Mouse (Mus musculus): ENCODE results near the gene Zbtb5. TPM values are rescaled to one million over a fixed set of nuclear protein-coding genes. Genes with fewer than 3 reads are reported as not detected.

The Zbtb5 gene
- polyA plus RNA-seq, 1 experiment from 2014 or later, result 34.5 TPM

GRCm38 (mm10) chr4:45034693-45035628, 22.7 kb upstream of the Zbtb5 start:
- no peak for DNase-seq (ENCODE audit: low spot score)
- H3K36me3 ChIP-seq, result peaks cover 78% of the 10 kb centered on the region
- no peaks in the 10 kb centered on the region for H3K27me3 ChIP-seq (ENCODE audit: low read depth, poor library complexity, severe bottlenecking)
- H3K9me3 ChIP-seq (replicated peaks), result no peaks in the 10 kb centered on the region
- H3K4me3 ChIP-seq, result no peak overlapping the region
- no peak overlapping the region for H3K27ac ChIP-seq (replicated peaks)
- no peaks in the 10 kb centered on the region for H3K4me1 ChIP-seq
- WGBS, result 83% methylated on average over 16 of the region's 16 CpGs

GRCm38 (mm10) chr4:45032586-45032985, 20.4 kb upstream of the Zbtb5 start:
- no peak for DNase-seq (ENCODE audit: low spot score)
- no peaks in the 10 kb centered on the region for H3K27me3 ChIP-seq (ENCODE audit: low read depth, poor library complexity, severe bottlenecking)
- H3K9me3 ChIP-seq (replicated peaks), result no peaks in the 10 kb centered on the region
- H3K4me1 ChIP-seq, result no peaks in the 10 kb centered on the region
- WGBS, result 93% methylated on average over 9 of the region's 9 CpGs
- H3K4me3 ChIP-seq, result no peak overlapping the region
- peaks cover 95% of the 10 kb centered on the region for H3K36me3 ChIP-seq
- no peak overlapping the region for H3K27ac ChIP-seq (replicated peaks)

- Histone ChIP-seq H3K4me3 (no peak overlapping the region), H3K9me3 (replicated peaks) (no peaks in the 10 kb centered on the region), H3K36me3 (peaks cover 86% of the 10 kb centered on the region), H3K4me1 (no peaks in the 10 kb centered on the region), H3K27me3 (ENCODE audit: low read depth, poor library complexity, severe bottlenecking) (no peaks in the 10 kb centered on the region), H3K27ac (replicated peaks) (no peak overlapping the region)
- WGBS, result 87% methylated on average over 4 of the region's 4 CpGs
- DNase-seq (ENCODE audit: low spot score), result no peak
Measured at GRCm38 (mm10) chr4:45026459-45026858, 14.2 kb upstream of the Zbtb5 start.

- H3K36me3 ChIP-seq, result peaks cover 15% of the 10 kb centered on the region
- DNase-seq (ENCODE audit: low spot score), result no peak
- WGBS, result 4% methylated on average over 14 of the region's 14 CpGs
- H3K27me3 ChIP-seq (ENCODE audit: low read depth, poor library complexity, severe bottlenecking), result no peaks in the 10 kb centered on the region
- peak overlapping the region; percentile 76 for H3K27ac ChIP-seq (replicated peaks)
- peak overlapping the region; percentile 76 for H3K4me3 ChIP-seq
- H3K9me3 ChIP-seq (replicated peaks), result no peaks in the 10 kb centered on the region
- peaks cover 27% of the 10 kb centered on the region for H3K4me1 ChIP-seq
Measured at GRCm38 (mm10) chr4:45019009-45019408, 6.8 kb upstream of the Zbtb5 start.

- Histone ChIP-seq H3K4me1 (peaks cover 31% of the 10 kb centered on the region), H3K27me3 (ENCODE audit: low read depth, poor library complexity, severe bottlenecking) (no peaks in the 10 kb centered on the region), H3K36me3 (peaks cover 10% of the 10 kb centered on the region), H3K9me3 (replicated peaks) (no peaks in the 10 kb centered on the region), H3K27ac (replicated peaks) (peak within 1 kb of the TSS; percentile 76), H3K4me3 (peak within 1 kb of the TSS; percentile 76)
- WGBS, result under 1% methylated on average over 29 of the region's 29 CpGs
- DNase-seq (ENCODE audit: low spot score), result peak; percentile 92
Measured at GRCm38 (mm10) chr4:45018452-45018980, 6.3 kb upstream of the Zbtb5 start, which contains the start of gene Polr1e. Gene Polr1e (plus strand): TSS chr4:45018583.

- Histone ChIP-seq H3K27me3 (ENCODE audit: low read depth, poor library complexity, severe bottlenecking) (no peaks in the 10 kb centered on the region), H3K27ac (replicated peaks) (no peak overlapping the region), H3K36me3 (no peaks in the 10 kb centered on the region), H3K4me3 (no peak overlapping the region), H3K9me3 (replicated peaks) (no peaks in the 10 kb centered on the region), H3K4me1 (peaks cover 42% of the 10 kb centered on the region)
- 14% methylated on average over 3 of the region's 3 CpGs for WGBS
- peak; percentile 24 for DNase-seq (ENCODE audit: low spot score)
Measured at GRCm38 (mm10) chr4:45015615-45016014, 3.4 kb upstream of the Zbtb5 start.

- 16% methylated on average over 2 of the region's 2 CpGs for WGBS
- no peaks in the 10 kb centered on the region for H3K36me3 ChIP-seq
- peaks cover 34% of the 10 kb centered on the region for H3K4me1 ChIP-seq
- H3K27ac ChIP-seq (replicated peaks), result peak overlapping the region; percentile 84
- H3K9me3 ChIP-seq (replicated peaks), result no peaks in the 10 kb centered on the region
- no peaks in the 10 kb centered on the region for H3K27me3 ChIP-seq (ENCODE audit: low read depth, poor library complexity, severe bottlenecking)
- no peak for DNase-seq (ENCODE audit: low spot score)
- peak overlapping the region; percentile 87 for H3K4me3 ChIP-seq
Measured at GRCm38 (mm10) chr4:45013537-45013936, 1.3 kb upstream of the Zbtb5 start.

GRCm38 (mm10) chr4:45013031-45013431, 819 bp upstream of the Zbtb5 start:
- no peaks in the 10 kb centered on the region for H3K9me3 ChIP-seq (replicated peaks)
- peaks cover 31% of the 10 kb centered on the region for H3K4me1 ChIP-seq
- peak overlapping the region; percentile 87 for H3K4me3 ChIP-seq
- no peaks in the 10 kb centered on the region for H3K36me3 ChIP-seq
- no peaks in the 10 kb centered on the region for H3K27me3 ChIP-seq (ENCODE audit: low read depth, poor library complexity, severe bottlenecking)
- DNase-seq (ENCODE audit: low spot score), result no peak
- 2% methylated on average over 13 of the region's 13 CpGs for WGBS
- H3K27ac ChIP-seq (replicated peaks), result peak overlapping the region; percentile 84

- H3K27ac ChIP-seq (replicated peaks), result peak overlapping the region; percentile 95
- H3K4me1 ChIP-seq, result peaks cover 26% of the 10 kb centered on the region
- H3K9me3 ChIP-seq (replicated peaks), result no peaks in the 10 kb centered on the region
- no peaks in the 10 kb centered on the region for H3K27me3 ChIP-seq (ENCODE audit: low read depth, poor library complexity, severe bottlenecking)
- WGBS, result under 1% methylated on average over 31 of the region's 31 CpGs
- peak overlapping the region; percentile 87 for H3K4me3 ChIP-seq
- no peak for DNase-seq (ENCODE audit: low spot score)
- peaks cover 5% of the 10 kb centered on the region; the same call in 1 of the 2 replicates for H3K36me3 ChIP-seq
Measured at GRCm38 (mm10) chr4:45011581-45012104, 569 bp downstream of the Zbtb5 start.

GRCm38 (mm10) chr4:45010806-45011415, 1.3 kb downstream of the Zbtb5 start:
- Histone ChIP-seq H3K36me3 (peaks cover 8% of the 10 kb centered on the region; the same call in 1 of the 2 replicates), H3K4me3 (peak overlapping the region; percentile 87), H3K27ac (replicated peaks) (peak overlapping the region; percentile 95), H3K9me3 (replicated peaks) (no peaks in the 10 kb centered on the region), H3K27me3 (ENCODE audit: low read depth, poor library complexity, severe bottlenecking) (no peaks in the 10 kb centered on the region), H3K4me1 (peaks cover 26% of the 10 kb centered on the region)
- no peak for DNase-seq (ENCODE audit: low spot score)
- 19% methylated on average over 11 of the region's 11 CpGs for WGBS

- no peaks in the 10 kb centered on the region for H3K27me3 ChIP-seq (ENCODE audit: low read depth, poor library complexity, severe bottlenecking)
- WGBS, result 93% methylated on average over 3 of the region's 3 CpGs
- DNase-seq (ENCODE audit: low spot score), result no peak
- H3K4me1 ChIP-seq, result peaks cover 9% of the 10 kb centered on the region
- peaks cover 31% of the 10 kb centered on the region for H3K36me3 ChIP-seq
- H3K4me3 ChIP-seq, result no peak overlapping the region
- H3K27ac ChIP-seq (replicated peaks), result no peak overlapping the region
- no peaks in the 10 kb centered on the region for H3K9me3 ChIP-seq (replicated peaks)
Measured at GRCm38 (mm10) chr4:45005452-45005851, 6.8 kb downstream of the Zbtb5 start.

- Histone ChIP-seq H3K27me3 (ENCODE audit: low read depth, poor library complexity, severe bottlenecking) (no peaks in the 10 kb centered on the region), H3K9me3 (replicated peaks) (no peaks in the 10 kb centered on the region), H3K4me3 (no peak overlapping the region), H3K4me1 (peaks cover 21% of the 10 kb centered on the region), H3K36me3 (peaks cover 20% of the 10 kb centered on the region), H3K27ac (replicated peaks) (no peak overlapping the region)
- DNase-seq (ENCODE audit: low spot score), result peak; percentile 5
- 90% methylated on average over 6 of the region's 6 CpGs for WGBS
Measured at GRCm38 (mm10) chr4:45000001-45000400, 12.2 kb downstream of the Zbtb5 start.

Measured in midbrain, embryonic 10.5 days (tissue).